Mouse (Mus musculus) hindbrain, postnatal 0 days (tissue): ENCODE measurements around the gene Exosc1. TPM values are rescaled to one million over a fixed set of nuclear protein-coding genes. Genes with fewer than 3 reads are reported as not detected.
"Not testable (repeated sequence)": the region's sequence is repeated elsewhere in the genome, so short reads cannot be mapped to it uniquely, and the experiment has no call there.

Experiments used
- ATAC-seq: fragments of 200-750 bp; cut with Nextera tagmentation; 2 replicates; pipeline ENCODE4 v1.8.0; 2017; ENCODE audit warnings: mild to moderate bottlenecking, moderate TSS enrichment, moderate library complexity
- DNase-seq: peaks from one replicate; pipeline ENCODE4 v3.0.0-alpha.2; 2015; ENCODE audit warnings: low spot score
- H3K27ac ChIP-seq: fragments of 300-500 bp; sonication (generic); 2 replicates; pipeline ENCODE4 v1.5.1; 2014; ENCODE audit warnings: mild to moderate bottlenecking
- H3K27me3 ChIP-seq: fragments of 300-500 bp; sonication (generic); 2 replicates; pipeline ENCODE4 v1.6.1; 2014; ENCODE audit warnings: low read length, mixed read lengths; ENCODE audit not compliant: insufficient read depth
- H3K36me3 ChIP-seq: fragments of 300-500 bp; sonication (generic); 2 replicates; pipeline ENCODE4 v1.6.1; 2014; ENCODE audit warnings: low read length, mixed read lengths; ENCODE audit not compliant: insufficient read depth
- H3K4me1 ChIP-seq: fragments of 300-500 bp; sonication (generic); 2 replicates; pipeline ENCODE4 v1.6.1; 2014; ENCODE audit warnings: antibody characterized with exemption, low read length, mixed read lengths; ENCODE audit not compliant: insufficient read depth
- H3K4me2 ChIP-seq: fragments of 300-500 bp; sonication (generic); 2 replicates; pipeline ENCODE4 v1.6.1; 2014; ENCODE audit warnings: low read depth, mild to moderate bottlenecking, low read length, moderate library complexity, mixed read lengths
- H3K4me3 ChIP-seq: fragments of 300-500 bp; sonication (generic); 2 replicates; pipeline ENCODE4 v1.5.1; 2014; ENCODE audit warnings: low read length
- H3K9ac ChIP-seq: fragments of 300-500 bp; sonication (generic); replicated peaks from 2 replicates; pipeline ENCODE4 v1.6.1; 2014; ENCODE audit warnings: mild to moderate bottlenecking, low read length, moderate library complexity, mixed read lengths
- H3K9me3 ChIP-seq: fragments of 300-500 bp; sonication (generic); 2 replicates; pipeline ENCODE4 v1.6.1; 2016; ENCODE audit warnings: low read length, mixed read lengths
- CTCF ChIP-seq: IDR thresholded peaks from 2 replicates; pipeline ENCODE4 v1.5.1; 2016; ENCODE audit warnings: antibody characterized with exemption, control low read depth, low read depth
- WGBS: fragments of 180-500 bp; shearing (Covaris S2); extraction: QIAGEN DNeasy Blood & Tissue Kit; methylation state at CpG from one replicate; pipeline ENCODE4 v1.1.7; 2014; 5-methylcytosine and 5-hydroxymethylcytosine counted together
- polyA plus RNA-seq: library from polyadenylated mRNA; unstranded; fragments of >200 nt; fragmentation: Nextera tagmentation; extraction: Ambion mirVana; gene quantifications from 2 replicates; pipeline ENCODE4 v1.2.1, GENCODE M21; 2015
- total RNA-seq: library from RNA; depleted of rRNA; stranded (reverse); fragments of >200 nt; gene quantifications from 2 replicates; pipeline ENCODE4 v1.2.3, GENCODE M21; 2014

The Exosc1 gene
- total and polyA plus RNA-seq, 2 experiments from 2014 or later, result 21.1 to 64.8 TPM

DNA sequence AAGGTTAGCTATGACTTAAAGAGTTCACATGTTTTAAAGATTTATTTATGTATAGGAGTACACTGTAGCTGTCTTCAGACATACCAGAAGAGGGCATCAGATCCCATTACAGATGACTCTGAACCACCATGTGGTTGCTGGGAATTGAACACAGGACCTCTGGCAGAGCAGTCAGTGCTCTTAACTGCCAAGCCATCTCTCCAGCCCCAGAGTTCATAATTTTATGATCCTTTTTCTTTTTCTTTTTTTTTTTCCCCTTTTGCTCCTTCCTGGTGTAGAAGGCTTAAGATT lies 18.7 kb downstream of the Exosc1 start:
- DNase-seq, ATAC-seq, H3K9ac ChIP-seq, H3K4me3 ChIP-seq, H3K27ac ChIP-seq, H3K27me3 ChIP-seq, H3K9me3 ChIP-seq, H3K4me2 ChIP-seq: not testable (repeated sequence)
- TF ChIP-seq CTCF, result 0 out of 2 replicates have a peak, but pooled peaks have one; percentile 7
- Histone ChIP-seq H3K36me3 (peaks cover 28% of the 10 kb centered on the region), H3K4me1 (peaks cover 16% of the 10 kb centered on the region)

DNA sequence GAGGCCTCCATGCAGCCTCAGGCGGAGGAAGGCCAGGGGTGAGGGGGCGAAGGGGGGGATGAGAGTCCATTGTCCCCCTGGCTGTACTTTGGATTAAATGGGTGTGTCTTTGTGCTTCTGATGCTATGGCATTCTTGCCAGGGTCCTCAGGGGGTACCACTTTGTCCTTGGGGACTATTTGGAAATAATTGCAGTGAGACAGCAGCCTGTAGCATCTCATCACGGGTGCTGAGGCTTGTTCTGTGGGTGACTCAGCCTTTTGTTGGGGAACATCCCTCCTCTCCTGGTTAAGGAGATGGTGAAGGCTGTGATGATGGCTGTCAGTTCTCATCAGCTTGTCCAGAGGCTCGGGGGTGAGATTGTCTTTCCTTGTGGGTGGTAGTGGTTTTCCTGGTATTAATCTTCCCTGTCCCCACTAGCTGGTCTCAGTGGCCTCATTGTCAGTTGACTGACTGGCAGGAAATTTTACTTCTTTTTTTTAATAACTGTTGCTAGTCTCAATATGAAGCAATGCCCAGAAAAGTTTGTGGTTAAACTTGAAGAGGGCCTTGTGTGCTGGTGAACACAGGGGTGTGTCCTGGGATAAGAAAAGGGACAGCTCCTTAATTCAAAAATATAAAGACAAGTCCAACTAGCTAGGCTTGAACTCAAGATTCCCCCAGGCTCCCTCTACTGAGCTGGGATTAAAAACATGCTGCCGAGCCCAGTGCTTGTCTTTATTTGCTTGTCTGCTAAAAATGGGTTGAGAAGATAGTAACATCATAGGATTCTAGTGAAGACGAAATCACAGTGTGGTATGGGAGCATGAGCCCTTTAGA lies 19.2 kb downstream of the Exosc1 start:
- DNase-seq (no peak), ATAC-seq (no peak)
- Histone ChIP-seq H3K9ac (peak overlapping the region; percentile 79), H3K4me3 (peak overlapping the region; percentile 78), H3K4me2 (peak overlapping the region; percentile 83), H3K36me3 (peaks cover 23% of the 10 kb centered on the region), H3K27me3 (no peaks in the 10 kb centered on the region), H3K4me1 (peaks cover 16% of the 10 kb centered on the region), H3K27ac (no peak overlapping the region), H3K9me3 (no peaks in the 10 kb centered on the region)
- WGBS, result 37% methylated on average over 6 of the region's 6 CpGs
- no peak for TF ChIP-seq CTCF

DNA sequence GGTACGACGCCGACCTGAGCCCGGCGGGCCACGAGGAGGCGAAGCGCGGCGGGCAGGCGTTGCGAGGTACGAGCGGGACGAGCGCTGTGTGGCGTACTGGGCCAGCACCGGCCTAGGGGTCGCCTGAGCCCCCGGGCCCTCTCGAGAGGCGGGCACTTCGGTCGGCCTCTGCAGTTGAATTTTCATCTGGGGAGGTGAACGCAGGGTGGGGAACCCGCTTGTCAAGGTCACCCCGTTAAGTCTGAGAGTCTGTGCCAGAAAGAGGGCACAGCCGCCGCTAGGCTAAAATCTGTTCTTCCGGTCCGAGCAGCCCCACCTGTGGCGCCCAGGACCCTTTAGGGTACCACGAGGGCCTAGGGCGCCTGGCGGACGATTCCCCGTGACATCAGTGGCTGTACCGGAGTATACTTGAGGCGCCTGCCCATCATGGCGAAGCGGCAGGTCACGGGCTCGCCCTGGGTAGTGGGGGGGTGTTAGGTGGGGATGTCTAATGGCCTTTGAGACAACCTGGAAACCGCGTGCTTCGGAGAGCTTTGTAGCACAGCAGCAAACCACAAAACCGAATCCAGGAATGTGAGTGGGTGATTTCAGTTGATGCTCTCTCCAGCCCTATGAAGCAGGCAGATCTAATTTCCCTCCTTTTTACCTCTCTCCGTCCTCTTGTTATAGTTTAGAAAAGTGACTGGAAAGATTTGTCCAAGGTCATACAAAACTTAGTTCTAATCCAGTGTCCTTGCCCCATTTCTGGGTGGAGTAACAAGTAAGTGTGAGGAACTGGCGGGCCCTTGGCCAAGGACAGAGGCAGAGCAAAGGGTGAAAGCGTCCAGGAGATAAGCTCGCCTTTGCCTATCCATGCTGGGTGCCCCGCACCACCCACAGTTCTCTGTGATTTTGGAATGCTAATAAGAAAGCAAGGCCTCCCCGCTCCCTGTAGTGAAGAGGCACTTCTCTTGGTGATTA lies 20.8 kb downstream of the Exosc1 start:
- H3K36me3 ChIP-seq, result peaks cover 17% of the 10 kb centered on the region
- no peaks in the 10 kb centered on the region for H3K27me3 ChIP-seq
- peak; percentile 46 for ATAC-seq

DNA sequence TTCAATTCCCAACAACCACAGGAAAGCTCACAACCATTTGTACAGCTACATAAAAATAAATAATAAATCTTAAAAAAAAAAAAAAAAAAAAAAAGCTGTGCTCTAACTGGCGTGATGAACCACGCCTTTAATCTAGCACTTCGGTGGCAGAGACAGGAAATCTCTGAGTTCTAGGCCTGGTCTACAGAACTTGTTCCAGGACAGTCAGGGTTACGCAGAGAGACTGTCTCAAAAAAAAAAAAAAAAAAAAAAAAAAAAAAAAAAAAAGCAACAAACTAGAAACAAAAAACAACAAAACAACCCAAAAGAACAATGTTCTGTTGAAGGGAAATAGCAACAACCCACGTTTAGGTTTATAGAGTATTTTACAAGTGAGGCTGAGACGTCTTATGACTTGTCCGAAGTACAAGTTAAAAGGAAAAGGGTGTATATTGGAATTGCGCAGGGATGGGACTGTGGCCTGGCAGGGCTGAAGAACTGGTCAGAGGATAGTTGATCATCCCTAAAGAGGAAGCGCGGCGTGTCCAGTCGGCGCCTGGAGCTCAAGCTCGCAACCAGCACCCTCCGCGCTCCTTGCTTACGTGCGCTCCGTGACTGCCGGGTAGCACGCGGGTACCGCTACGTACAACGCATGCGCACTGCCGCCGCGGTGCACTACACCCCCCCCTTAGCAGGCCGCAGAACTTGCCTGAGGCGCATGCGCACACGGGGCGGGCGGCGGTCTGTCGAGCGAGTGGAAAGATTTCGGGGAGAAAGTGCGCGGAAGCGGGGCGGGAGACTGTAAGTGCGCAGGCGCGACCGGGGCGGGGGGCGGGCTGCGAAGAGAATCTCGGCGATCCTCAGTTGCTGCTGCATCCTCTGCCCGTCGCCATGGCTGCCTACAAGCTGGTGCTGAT lies 21.8 kb downstream of the Exosc1 start, which contains the start of gene Pgam1:
Gene Pgam1 (plus strand): TSS at position 746 of the 896 bp plus-strand sequence.
- H3K4me2 ChIP-seq, result peak within 1 kb of the TSS; percentile 83
- no peaks in the 10 kb centered on the region for H3K27me3 ChIP-seq
- H3K4me3 ChIP-seq, result peak within 1 kb of the TSS; percentile 78
- peaks cover 16% of the 10 kb centered on the region for H3K4me1 ChIP-seq
- ATAC-seq (peak; percentile 95), DNase-seq (peak; percentile 99)
- H3K36me3 ChIP-seq, result peaks cover 8% of the 10 kb centered on the region; the same call in 1 of the 2 replicates
- H3K9me3 ChIP-seq, result no peaks in the 10 kb centered on the region
- no peak for TF ChIP-seq CTCF
- peak within 1 kb of the TSS; percentile 79 for H3K9ac ChIP-seq
- WGBS, result 6% methylated on average over 54 of the region's 54 CpGs
- peak within 1 kb of the TSS; percentile 82 for H3K27ac ChIP-seq

More for the DNA sequence above, 20.8 kb downstream of the Exosc1 start:
- peak; percentile 38 for DNase-seq
- under 1% methylated on average over 53 of the region's 53 CpGs for WGBS
- peaks cover 16% of the 10 kb centered on the region for H3K4me1 ChIP-seq
- no peaks in the 10 kb centered on the region for H3K9me3 ChIP-seq
- TF ChIP-seq CTCF, result no peak
- peak overlapping the region; percentile 83 for H3K4me2 ChIP-seq
- H3K4me3 ChIP-seq, result peak overlapping the region; percentile 78
- H3K9ac ChIP-seq, result peak overlapping the region; percentile 79
- peak overlapping the region; percentile 82 for H3K27ac ChIP-seq

DNA sequence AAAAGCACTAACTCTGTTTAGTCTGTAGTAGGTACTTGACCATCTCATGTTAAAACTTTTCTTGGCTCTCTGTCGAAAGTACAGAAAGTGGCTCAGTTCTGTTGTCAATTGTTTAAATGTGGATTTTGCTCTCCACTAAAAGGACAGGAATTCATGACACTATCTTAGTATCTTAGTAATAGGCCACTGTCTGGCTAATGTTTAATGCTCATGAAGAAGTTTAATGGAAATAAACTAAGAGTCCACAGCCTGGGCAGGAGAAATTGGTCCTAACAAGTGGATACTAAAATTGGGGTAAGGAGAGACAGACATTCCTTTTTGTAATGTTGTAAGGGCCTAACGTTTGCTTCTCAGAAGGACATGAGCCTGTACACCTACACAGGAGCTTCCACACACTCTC lies 22.8 kb downstream of the Exosc1 start:
- peaks cover 16% of the 10 kb centered on the region for H3K4me1 ChIP-seq
- H3K9me3 ChIP-seq, result no peaks in the 10 kb centered on the region
- no peaks in the 10 kb centered on the region for H3K36me3 ChIP-seq
- H3K27ac ChIP-seq, result no peak overlapping the region
- TF ChIP-seq CTCF, result no peak
- 75% methylated on average over 2 of the region's 2 CpGs for WGBS
- ATAC-seq, result no peak
- no peak overlapping the region for H3K4me2 ChIP-seq
- H3K4me3 ChIP-seq, result no peak overlapping the region
- H3K27me3 ChIP-seq, result no peaks in the 10 kb centered on the region
- no peak overlapping the region for H3K9ac ChIP-seq
- DNase-seq, result no peak

DNA sequence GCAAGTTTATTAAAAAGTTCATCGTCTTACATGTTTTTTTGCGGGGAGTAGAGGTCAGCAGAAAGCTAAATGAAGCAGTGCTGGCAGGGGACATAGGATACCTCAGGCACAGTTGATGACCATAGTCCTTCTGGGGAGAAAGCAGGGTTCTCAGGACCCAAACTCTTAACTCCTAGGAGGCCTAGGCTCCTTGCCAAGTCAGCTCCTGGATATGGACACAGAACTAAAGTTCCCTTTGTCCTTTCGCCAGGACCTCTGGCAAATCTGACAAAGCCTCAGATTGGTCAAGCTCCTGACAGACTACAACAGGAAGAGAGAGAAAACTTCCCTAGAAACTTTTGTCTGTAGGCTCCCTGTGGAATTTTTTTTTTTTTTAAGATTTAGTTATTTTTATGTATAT lies 24.5 kb downstream of the Exosc1 start:
- TF ChIP-seq CTCF, result no peak
- WGBS, result 81% methylated on average over 3 of the region's 3 CpGs
- Histone ChIP-seq H3K36me3 (no peaks in the 10 kb centered on the region), H3K9ac (no peak overlapping the region), H3K4me1 (peaks cover 11% of the 10 kb centered on the region), H3K27ac (no peak overlapping the region), H3K9me3 (no peaks in the 10 kb centered on the region), H3K4me2 (no peak overlapping the region), H3K27me3 (no peaks in the 10 kb centered on the region), H3K4me3 (no peak overlapping the region)
- DNase-seq (no peak), ATAC-seq (no peak)
